10 mouse cellular contexts compared by ENCODE assay signal in the genomic region with DNA sequence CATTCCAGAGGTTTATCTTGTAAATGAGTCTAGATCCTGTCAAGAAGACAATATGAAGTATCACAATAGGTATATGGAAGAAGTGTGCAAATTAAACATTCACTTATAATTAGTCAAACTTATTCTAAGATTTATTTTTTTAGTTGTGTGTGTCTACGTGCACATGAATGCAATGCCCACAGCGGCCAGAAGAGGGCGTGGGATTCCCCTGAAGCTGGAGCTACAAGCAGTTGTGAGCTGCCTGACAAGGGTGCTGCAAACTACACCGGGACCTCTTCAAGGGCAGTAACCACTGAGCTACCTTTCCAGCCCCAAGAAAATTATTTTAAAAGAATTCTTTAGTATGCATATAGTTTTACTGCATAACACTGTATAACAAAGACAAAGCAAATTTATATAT. TPM values are rescaled to one million over a fixed set of nuclear protein-coding genes. Genes with fewer than 3 reads are reported as not detected.
DNase-seq lines count a peak whose midpoint lies in the region; TF ChIP-seq lines count a peak whose summit lies in the region.
"Had no signal": no experiment of that assay in that cellular context is flagged by ENCODE, and none has a peak within 500 bp of the region (broad histone marks: within the 10 kb centered on the region; RNA-seq: fewer than 3 reads in every experiment).

No protein-coding gene starts in this region.

- TF ChIP-seq POLR2A in brain, embryonic 14.5 days (IDR thresholded peaks at IDR 0.05; ENCODE audit: borderline replicate concordance, extremely low read depth, insufficient read depth, insufficient read length, poor library complexity, severe bottlenecking), result no peak

- peak; percentile 33; the same call in 1 of the 2 replicates for TF ChIP-seq CTCF in brain, embryonic 14.5 days (IDR thresholded peaks at IDR 0.05; ENCODE audit: borderline replicate concordance, extremely low read depth, insufficient read depth, insufficient read length)

- intact Hi-C loops in heart, postnatal 10 days (cut with DNase I), result no loop called here

- DNase-seq in heart, postnatal 4 days, result peak; percentile 22
- DNase-seq in heart, postnatal 10 days, result no peak
- DNase-seq in right cerebral cortex, postnatal 4 days, result peak; percentile 30
- no peak for DNase-seq in right cerebral cortex, adult 2 months (ENCODE audit: low spot score in 2 of 2)
- no peak for DNase-seq in brain, embryonic 14.5 days (ENCODE audit: low read depth)
- DNase-seq in thymus, postnatal 14 days, result peak; percentile 48
- no peak for DNase-seq in c-Kit-positive CD71-positive TER-119-positive erythroid progenitor cells, embryonic 14.5 days (ENCODE audit: low spot score)
- DNase-seq in retina, embryonic 14.5 days (ENCODE audit: low spot score), result no peak
- DNase-seq: cerebellum, adult 8-10 months; lung, postnatal 4 days had no signal

RNA-seq across cellular contexts. Expression of gene Mosmo, which starts 13.2 kb away (rescaled TPM):
- total RNA-seq in heart, postnatal 4 days (2021), result 10 to 100 TPM; 30.0 to 33.6 TPM
- 10 to 100 TPM; 29.0 to 33.7 TPM for total RNA-seq in heart, postnatal 10 days (2021)
- 26.8 and 27.8 TPM in 2 replicates for polyA plus RNA-seq in brain, embryonic 14.5 days (2012; rRNA removed)

RNA-seq across cellular contexts. Expression of gene Pdzd9, which starts 20.5 kb away (rescaled TPM):
- not detected for total RNA-seq in heart, postnatal 4 days (2021)
- not detected for total RNA-seq in heart, postnatal 10 days (2021)
- 0.25 and 0.30 TPM in 2 replicates for polyA plus RNA-seq in brain, embryonic 14.5 days (2012; rRNA removed)

RNA-seq across cellular contexts. Expression of gene Vwa3a, which starts 48.5 kb away (rescaled TPM):
- 1 to 10 TPM; 1.1 to 1.4 TPM for total RNA-seq in heart, postnatal 4 days (2021)
- total RNA-seq in heart, postnatal 10 days (2021), result 1 to 10 TPM; 2.4 to 3.7 TPM
- 2.1 and 3.0 TPM in 2 replicates for polyA plus RNA-seq in brain, embryonic 14.5 days (2012; rRNA removed)

RNA-seq across cellular contexts. Expression of gene Uqcrc2, which starts 55.7 kb away (rescaled TPM):
- total RNA-seq in heart, postnatal 4 days (2021), result 100 to 1,000 TPM; 820 to 827 TPM
- 100 to 1,000 TPM; 945 to 970 TPM for total RNA-seq in heart, postnatal 10 days (2021)
- polyA plus RNA-seq in brain, embryonic 14.5 days (2012; rRNA removed), result 154 and 174 TPM in 2 replicates

Comparison
In these comparisons a context has a peak if more than half of its experiments do, and no peak if none do; other contexts are left out.
1. DNase-seq: peak in heart, postnatal 4 days (single experiment), right cerebral cortex, postnatal 4 days (single experiment) and thymus, postnatal 14 days (single experiment); none in heart, postnatal 10 days (0 of 2), right cerebral cortex, adult 2 months (0 of 2), brain, embryonic 14.5 days (single experiment), c-Kit-positive CD71-positive TER-119-positive erythroid progenitor cells, embryonic 14.5 days (single experiment) and retina, embryonic 14.5 days (single experiment).